Mouse (Mus musculus) adrenal gland (tissue): Measurements from ENCODE around the gene Ptms.

Source experiments
- intact Hi-C: fragments of 180-260 bp; cut with DNase I; formaldehyde crosslinking; loops from one replicate; pipeline ENCODE4 v1.15.1; 2025

Gene Ptms

DNA sequence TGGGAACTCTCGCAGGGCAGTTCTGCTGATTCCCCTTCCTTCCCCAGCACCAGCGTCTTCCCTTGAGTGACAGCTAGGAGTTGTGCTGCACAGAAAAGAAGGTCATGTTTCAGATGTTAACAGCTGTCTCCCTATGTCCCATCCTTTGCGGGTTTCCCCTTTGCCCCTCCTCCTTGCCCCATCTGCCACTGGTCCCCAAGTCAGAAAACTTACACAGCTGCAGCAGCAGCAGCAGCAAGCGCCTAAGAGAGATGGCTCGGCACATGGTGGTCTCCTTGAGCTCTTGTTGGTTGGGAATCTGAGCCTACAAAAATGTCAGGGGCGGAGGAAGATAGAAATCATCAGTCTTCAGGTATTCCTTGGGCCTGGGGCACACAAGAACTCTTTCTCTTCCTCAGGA lies 40.5 kb downstream of the Ptms start:
- intact Hi-C loops = no loop called here

DNA sequence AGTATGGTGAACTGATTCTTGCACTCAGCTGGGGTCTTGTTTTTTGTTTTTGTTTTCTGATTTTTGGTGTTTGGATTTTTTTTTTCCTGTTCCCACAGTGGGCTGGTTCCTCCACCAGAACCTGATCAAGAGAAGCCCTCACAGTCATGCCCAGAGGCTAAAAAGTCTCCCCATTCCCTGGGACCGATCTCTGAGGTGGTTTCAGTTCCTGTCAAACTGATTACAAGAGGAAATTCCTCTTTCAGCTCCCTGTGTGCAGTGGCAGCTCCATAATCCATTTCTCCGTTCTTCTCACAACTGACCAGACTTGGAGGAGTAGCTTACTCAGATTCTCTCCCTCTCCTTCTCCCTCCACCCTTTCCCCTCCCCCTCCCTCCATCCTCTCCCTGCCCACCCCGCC lies 45.6 kb downstream of the Ptms start:
- intact Hi-C loops = no loop called here

DNA sequence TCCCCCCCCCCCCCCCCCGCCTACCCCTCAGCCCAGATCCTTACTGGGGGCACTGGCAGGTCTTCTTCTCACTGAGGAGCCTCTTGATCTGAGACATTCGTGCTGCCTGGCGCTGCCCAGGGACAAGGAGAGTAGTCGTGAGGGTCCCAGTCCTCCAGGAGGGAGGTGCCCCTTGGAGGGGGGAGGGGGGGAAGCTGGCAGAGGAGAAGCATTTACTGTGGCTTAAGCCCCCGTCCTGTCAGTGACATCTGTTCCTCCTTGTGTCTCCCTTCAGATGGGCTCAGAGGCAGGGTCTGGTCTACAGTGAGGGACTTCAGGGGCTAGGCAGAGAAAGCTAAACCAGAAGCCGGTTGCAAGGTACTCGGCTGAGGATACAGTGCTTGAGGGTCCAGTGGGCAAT lies 53.3 kb downstream of the Ptms start:
- intact Hi-C loops = no loop called here

DNA sequence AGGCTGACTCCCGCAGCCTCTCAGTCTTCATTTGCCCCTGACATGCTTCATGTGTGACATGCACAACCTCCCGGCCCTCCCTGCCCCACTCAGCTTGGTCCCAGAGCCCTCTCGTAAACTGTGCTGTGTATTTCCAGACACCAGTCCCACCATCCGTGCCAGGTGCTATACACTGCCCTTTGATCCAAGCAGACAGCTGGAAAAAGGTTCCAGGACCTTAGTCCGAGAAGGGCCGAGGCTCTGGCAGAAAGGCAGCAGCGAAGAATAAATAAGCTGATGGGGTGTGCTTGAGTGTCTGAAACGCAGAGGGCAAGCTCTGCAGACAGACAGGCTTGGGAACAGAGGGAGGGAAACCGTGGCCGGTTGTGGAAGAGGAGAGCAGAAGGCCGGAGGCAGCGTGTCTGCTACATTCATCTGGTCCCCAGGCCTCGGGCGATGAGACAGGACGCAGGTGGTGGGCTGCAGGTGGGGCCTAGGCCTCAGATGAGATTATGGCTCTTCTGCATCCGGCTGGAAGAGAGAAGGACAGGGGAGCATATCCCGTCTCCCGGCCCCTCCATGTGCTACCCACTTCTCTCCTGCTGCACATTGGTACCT lies 54.0 kb downstream of the Ptms start:
- intact Hi-C loops = no loop called here
